Mouse (Mus musculus) forebrain, embryonic 10.5 days (tissue): Measurements from ENCODE around the gene Hint1. TPM values are rescaled to one million over a fixed set of nuclear protein-coding genes. Genes with fewer than 3 reads are reported as not detected.
"Not testable (repeated sequence)": the region's sequence is repeated elsewhere in the genome, so short reads cannot be mapped to it uniquely, and the experiment has no call there.

Experiments
- DNase-seq: peaks from one replicate; pipeline ENCODE4 v3.0.0-alpha.2; 2017; ENCODE audit warnings: low spot score; ENCODE audit errors: extremely low spot score
- H3K27ac ChIP-seq: fragments of 300-500 bp; sonication (generic); 2 replicates; pipeline ENCODE4 v1.5.1; 2016; ENCODE audit warnings: mild to moderate bottlenecking
- H3K27me3 ChIP-seq: fragments of 300-500 bp; sonication (generic); 2 replicates; pipeline ENCODE4 v1.6.1; 2016; ENCODE audit warnings: mild to moderate bottlenecking; ENCODE audit not compliant: poor library complexity, severe bottlenecking
- H3K36me3 ChIP-seq: fragments of 300-500 bp; sonication (generic); replicated peaks from 2 replicates; pipeline ENCODE4 v1.6.1; 2016; ENCODE audit warnings: mild to moderate bottlenecking, moderate library complexity
- H3K4me1 ChIP-seq: fragments of 300-500 bp; sonication (generic); 2 replicates; pipeline ENCODE4 v1.6.1; 2016
- H3K4me3 ChIP-seq: fragments of 300-500 bp; sonication (generic); 2 replicates; pipeline ENCODE4 v1.5.1; 2016; ENCODE audit warnings: mild to moderate bottlenecking, moderate library complexity
- H3K9me3 ChIP-seq: fragments of 300-500 bp; sonication (generic); 2 replicates; pipeline ENCODE4 v1.6.1; 2016; ENCODE audit warnings: mild to moderate bottlenecking, moderate library complexity
- WGBS: fragments of 180-500 bp; shearing (Covaris S2); methylation state at CpG from one replicate; pipeline ENCODE4 v1.1.7; 2016; 5-methylcytosine and 5-hydroxymethylcytosine counted together
- polyA plus RNA-seq: library from polyadenylated mRNA; unstranded; fragments of >200 nt; fragmentation: Nextera tagmentation; extraction: Ambion mirVana; gene quantifications from 2 replicates; pipeline ENCODE4 v1.2.1, GENCODE M21; 2016

Gene Hint1
- polyA plus RNA-seq, 1 experiment from 2014 or later, result 675 TPM

DNA sequence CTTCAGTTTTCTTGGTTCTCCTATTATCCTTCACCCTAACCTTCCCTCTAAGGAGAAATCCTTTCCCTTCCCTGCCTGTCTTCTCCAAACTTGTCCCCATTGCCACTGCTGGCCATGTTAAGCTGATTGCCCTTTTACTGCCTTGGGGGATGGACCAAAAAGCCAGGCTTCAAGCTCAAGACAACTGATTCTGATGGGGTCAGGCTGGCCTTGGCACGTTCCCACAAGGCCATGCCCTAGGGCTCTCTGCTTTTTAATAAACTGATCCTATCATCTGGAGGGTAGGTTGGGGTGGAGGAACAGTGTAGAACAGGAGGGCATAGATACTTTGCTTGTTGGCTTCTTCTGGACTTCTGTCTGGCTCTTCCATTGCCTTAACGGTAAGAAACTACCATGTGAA, 19.2 kb downstream of the Hint1 start:
- Histone ChIP-seq H3K27ac (no peak overlapping the region), H3K4me3 (no peak overlapping the region), H3K27me3 (no peaks in the 10 kb centered on the region), H3K9me3 (no peaks in the 10 kb centered on the region; the same call in 1 of the 2 replicates), H3K4me1 (peaks cover 24% of the 10 kb centered on the region), H3K36me3 (no peaks in the 10 kb centered on the region)
- whole genome bisulfite sequencing, result 83% methylated on average over 2 of the region's 2 CpGs
- no peak for DNase-seq

DNA sequence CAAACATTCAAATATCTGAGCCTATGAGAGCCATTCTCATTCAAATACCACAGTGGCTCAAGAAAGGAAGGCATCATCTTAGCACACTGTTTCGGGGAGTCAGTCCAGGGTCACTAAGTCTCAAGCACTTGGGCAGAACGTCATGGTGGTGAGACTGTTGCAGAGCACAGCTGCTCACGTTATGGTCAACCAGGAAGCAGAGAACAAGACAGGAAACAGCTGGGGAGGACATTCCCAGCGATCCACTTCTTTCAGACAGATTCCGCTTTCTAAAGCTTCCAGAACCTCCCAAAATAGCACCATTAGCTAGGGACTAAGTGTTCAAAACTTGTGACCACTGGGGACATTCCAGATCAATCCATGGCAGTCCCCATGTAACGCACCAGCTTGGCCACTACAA, 21.7 kb downstream of the Hint1 start:
- H3K27me3 ChIP-seq, result no peaks in the 10 kb centered on the region
- no peak overlapping the region for H3K4me3 ChIP-seq
- H3K27ac ChIP-seq, result no peak overlapping the region
- DNase-seq, result no peak
- H3K9me3 ChIP-seq, result no peaks in the 10 kb centered on the region; the same call in 1 of the 2 replicates
- H3K36me3 ChIP-seq, result no peaks in the 10 kb centered on the region
- H3K4me1 ChIP-seq, result peaks cover 12% of the 10 kb centered on the region
- WGBS, result 91% methylated on average over 6 of the region's 6 CpGs

GRCm38 (mm10) chr11:54891341-54891740, 25.2 kb downstream of the Hint1 start:
- Histone ChIP-seq H3K27ac (no peak overlapping the region), H3K4me1 (0 out of 2 replicates have a peak, but pooled peaks cover 4% of the 10 kb centered on the region), H3K9me3 (no peaks in the 10 kb centered on the region; the same call in 1 of the 2 replicates), H3K36me3 (no peaks in the 10 kb centered on the region), H3K4me3 (no peak overlapping the region), H3K27me3 (no peaks in the 10 kb centered on the region)
- 83% methylated on average over 5 of the region's 5 CpGs for WGBS
- DNase-seq, result no peak

DNA sequence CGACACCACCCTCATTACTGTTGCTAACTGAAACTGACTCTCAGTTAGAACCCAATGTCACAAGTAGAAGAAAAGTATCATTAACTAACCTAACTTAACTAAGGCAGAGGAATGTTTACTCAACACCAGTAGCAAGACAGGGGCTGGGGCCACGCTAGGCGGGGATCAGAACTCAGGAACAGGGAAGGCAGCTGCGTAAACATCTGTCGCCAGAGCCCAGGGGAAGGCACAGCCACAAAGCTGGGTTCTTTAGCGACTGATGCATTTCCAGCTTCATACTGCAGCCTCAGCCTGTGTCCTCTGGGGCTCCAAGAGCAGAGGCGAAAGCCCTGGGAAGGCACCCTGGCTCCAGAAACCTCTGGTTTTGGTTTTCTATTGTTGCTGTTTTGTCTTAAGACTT, 25.9 kb downstream of the Hint1 start:
- 0 out of 2 replicates have a peak, but pooled peaks cover 4% of the 10 kb centered on the region for H3K4me1 ChIP-seq
- no peaks in the 10 kb centered on the region for H3K27me3 ChIP-seq
- H3K36me3 ChIP-seq, result no peaks in the 10 kb centered on the region
- DNase-seq, result no peak
- 66% methylated on average over 7 of the region's 7 CpGs for WGBS
- H3K27ac ChIP-seq, result no peak overlapping the region
- H3K4me3 ChIP-seq, result no peak overlapping the region
- H3K9me3 ChIP-seq, result no peaks in the 10 kb centered on the region; the same call in 1 of the 2 replicates

DNA sequence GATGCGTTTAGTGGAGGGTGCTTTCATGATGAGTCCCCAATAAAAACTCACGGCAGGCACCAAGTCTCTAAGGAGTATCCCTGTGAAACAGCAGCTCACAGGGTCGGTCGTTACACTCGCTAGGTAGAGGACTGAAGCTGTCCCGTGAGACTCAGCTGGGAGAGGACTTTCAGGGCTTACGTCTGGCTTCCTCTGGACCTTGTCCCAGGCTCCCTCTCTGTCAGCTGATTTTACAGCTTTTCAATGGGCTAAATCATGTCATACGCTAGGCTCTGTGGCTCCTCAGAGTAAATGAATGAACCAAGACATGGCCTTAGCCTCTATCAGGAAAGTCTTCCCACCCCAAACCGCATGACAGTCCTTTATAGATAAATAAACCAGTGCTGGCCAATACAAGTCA, 28.4 kb downstream of the Hint1 start:
- H3K4me1 ChIP-seq, result peaks cover 10% of the 10 kb centered on the region
- H3K9me3 ChIP-seq, result no peaks in the 10 kb centered on the region
- WGBS, result 82% methylated on average over 9 of the region's 9 CpGs
- DNase-seq, result no peak
- H3K27me3 ChIP-seq, result no peaks in the 10 kb centered on the region
- no peak overlapping the region for H3K27ac ChIP-seq
- H3K36me3 ChIP-seq, result no peaks in the 10 kb centered on the region
- no peak overlapping the region for H3K4me3 ChIP-seq

DNA sequence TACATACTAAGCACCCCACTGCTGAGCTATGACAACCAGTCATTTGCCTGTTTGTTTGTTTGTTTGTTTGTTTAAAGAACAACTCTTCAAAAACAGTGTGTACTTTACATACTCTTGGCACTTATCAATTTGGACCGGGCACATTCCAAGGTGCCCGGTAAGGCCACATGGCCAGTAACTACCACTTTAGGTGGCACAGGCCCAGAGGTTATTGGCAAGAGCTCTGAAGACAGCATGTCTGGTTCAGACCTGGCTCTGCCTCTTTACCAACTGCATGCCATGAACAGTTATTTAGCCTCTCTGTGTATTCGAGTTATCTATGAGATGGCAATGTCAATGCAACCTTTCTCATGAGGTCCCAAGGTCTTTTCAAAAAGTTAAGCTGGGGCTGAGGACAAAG, 30.5 kb downstream of the Hint1 start:
- 94% methylated on average over 3 of the region's 3 CpGs for WGBS
- H3K27me3 ChIP-seq, H3K9me3 ChIP-seq, H3K27ac ChIP-seq, DNase-seq, H3K4me3 ChIP-seq, H3K36me3 ChIP-seq: not testable (repeated sequence)
- peaks cover 10% of the 10 kb centered on the region for H3K4me1 ChIP-seq

DNA sequence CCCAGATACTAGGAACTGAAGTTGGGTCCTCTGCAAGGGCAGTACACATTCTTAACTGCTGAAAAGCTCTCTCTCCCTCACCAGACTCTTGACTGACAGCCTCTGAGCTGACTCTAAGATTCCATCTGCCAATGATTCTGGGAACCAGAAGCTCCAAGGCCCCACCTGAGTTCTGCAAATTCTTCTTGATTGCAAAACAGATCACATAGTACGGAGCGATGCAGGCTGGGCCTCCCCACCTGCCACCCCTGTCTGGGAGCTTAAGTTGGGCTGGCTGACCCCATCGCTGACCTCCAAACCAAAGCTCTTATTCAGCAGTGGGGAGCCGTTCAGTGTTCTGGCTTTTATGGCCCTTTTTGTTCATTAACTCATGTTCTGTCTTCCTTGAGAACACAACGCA, 31.3 kb downstream of the Hint1 start:
- DNase-seq, result no peak
- no peak overlapping the region for H3K4me3 ChIP-seq
- H3K27ac ChIP-seq, result no peak overlapping the region
- peaks cover 7% of the 10 kb centered on the region for H3K27me3 ChIP-seq
- 71% methylated on average over 5 of the region's 5 CpGs for WGBS
- no peaks in the 10 kb centered on the region for H3K9me3 ChIP-seq
- no peaks in the 10 kb centered on the region for H3K36me3 ChIP-seq
- peaks cover 13% of the 10 kb centered on the region for H3K4me1 ChIP-seq

GRCm38 (mm10) chr11:54899657-54900056, 33.5 kb downstream of the Hint1 start:
- Histone ChIP-seq H3K4me1 (peaks cover 31% of the 10 kb centered on the region), H3K4me3 (no peak overlapping the region), H3K27me3 (peaks cover 17% of the 10 kb centered on the region), H3K9me3 (no peaks in the 10 kb centered on the region), H3K27ac (no peak overlapping the region), H3K36me3 (no peaks in the 10 kb centered on the region)
- WGBS, result 82% methylated on average over 4 of the region's 4 CpGs
- DNase-seq, result no peak

GRCm38 (mm10) chr11:54902333-54903323, 36.4 kb downstream of the Hint1 start, which contains the start of gene Gpx3:
Gpx3 (plus strand) TSS chr11:54902453.
- 17% methylated on average over 44 of the region's 45 CpGs for WGBS
- DNase-seq, result peak; percentile 79

DNA sequence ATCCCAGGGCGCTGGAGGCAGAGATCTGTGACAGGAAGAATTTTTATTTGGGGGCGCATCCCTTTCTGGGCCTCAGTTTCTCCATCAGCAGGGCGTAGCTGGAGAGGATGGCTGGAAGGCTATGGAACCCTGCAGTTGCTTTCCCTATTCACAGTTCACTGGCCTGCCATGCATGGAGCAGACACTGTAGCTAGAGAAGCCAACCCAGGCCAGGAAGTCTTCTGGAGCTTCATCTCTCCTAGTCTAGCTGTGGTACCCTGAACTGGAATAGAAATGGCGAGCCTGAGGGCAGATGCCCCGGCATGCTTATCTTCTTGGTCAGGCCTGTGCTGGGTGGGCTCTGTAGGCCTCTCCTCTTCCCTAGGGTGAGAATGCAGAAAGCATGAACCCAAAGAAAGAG, 37.2 kb downstream of the Hint1 start:
- H3K27ac ChIP-seq, result no peak overlapping the region; the same call in 1 of the 2 replicates
- H3K4me1 ChIP-seq, result peaks cover 28% of the 10 kb centered on the region
- H3K27me3 ChIP-seq, result peaks cover 17% of the 10 kb centered on the region
- H3K36me3 ChIP-seq, result no peaks in the 10 kb centered on the region
- 74% methylated on average over 5 of the region's 5 CpGs for WGBS
- no peak for DNase-seq
- H3K9me3 ChIP-seq, result no peaks in the 10 kb centered on the region
- peak overlapping the region; percentile 64 for H3K4me3 ChIP-seq

More at GRCm38 (mm10) chr11:54902333-54903323, 36.4 kb downstream of the Hint1 start, which contains the start of gene Gpx3:
- H3K36me3 ChIP-seq, result no peaks in the 10 kb centered on the region
- H3K27ac ChIP-seq, result peak within 1 kb of the TSS; percentile 75
- no peaks in the 10 kb centered on the region for H3K9me3 ChIP-seq
- H3K27me3 ChIP-seq, result peaks cover 17% of the 10 kb centered on the region
- H3K4me1 ChIP-seq, result peaks cover 29% of the 10 kb centered on the region
- peak within 1 kb of the TSS; percentile 64 for H3K4me3 ChIP-seq

- no peak for DNase-seq
- H3K27me3 ChIP-seq, result peaks cover 17% of the 10 kb centered on the region
- WGBS, result 80% methylated on average over 4 of the region's 4 CpGs
- peaks cover 28% of the 10 kb centered on the region for H3K4me1 ChIP-seq
- H3K27ac ChIP-seq, result 0 out of 2 replicates have a peak overlapping the region, but pooled peaks have one; percentile 4
- H3K4me3 ChIP-seq, result no peak overlapping the region
- H3K9me3 ChIP-seq, result no peaks in the 10 kb centered on the region
- peaks cover 6% of the 10 kb centered on the region for H3K36me3 ChIP-seq
Measured at GRCm38 (mm10) chr11:54903940-54904706, 37.9 kb downstream of the Hint1 start.

DNA sequence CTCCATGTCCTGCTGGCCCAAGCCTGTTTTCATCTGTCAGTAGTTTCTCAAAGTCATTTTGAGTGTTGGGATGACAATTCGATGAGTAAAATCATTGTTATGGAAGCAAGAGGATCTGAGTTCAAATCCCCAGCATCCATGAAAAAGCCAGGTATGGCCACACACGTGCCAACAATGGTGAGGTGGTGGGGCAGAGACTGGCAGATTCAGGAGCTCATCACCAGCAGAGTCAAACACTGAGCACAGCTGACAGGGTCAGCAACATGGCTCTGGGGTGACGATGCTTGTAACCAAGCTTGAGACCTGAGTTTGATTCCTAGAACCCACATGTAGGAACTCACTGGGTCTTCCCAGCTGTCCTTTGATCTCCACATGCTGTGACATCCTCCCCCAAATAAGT, 38.9 kb downstream of the Hint1 start:
- peaks cover 14% of the 10 kb centered on the region for H3K36me3 ChIP-seq
- WGBS, result 91% methylated on average over 3 of the region's 3 CpGs
- H3K27me3 ChIP-seq, result peaks cover 17% of the 10 kb centered on the region
- DNase-seq, result no peak
- H3K4me3 ChIP-seq, result no peak overlapping the region
- H3K9me3 ChIP-seq, result no peaks in the 10 kb centered on the region
- peaks cover 28% of the 10 kb centered on the region for H3K4me1 ChIP-seq
- H3K27ac ChIP-seq, result no peak overlapping the region
